Mouse (Mus musculus): ENCODE data around the gene Mcm5. TPM values are rescaled to one million over a fixed set of nuclear protein-coding genes. Genes with fewer than 3 reads are reported as not detected.

The Mcm5 gene
- total and polyA plus RNA-seq, 3 experiments: 397 to 459 TPM; not detected in 1

GRCm38 (mm10) chr8:75086002-75086401, 23.4 kb upstream of the Mcm5 start (continued):
- TF ChIP-seq KAT2A (conservative IDR thresholded peaks at IDR 0.05; ENCODE audit: low read depth, low read length) (no peak), TAL1 (IDR thresholded peaks at IDR 0.05; ENCODE audit: low read length) (peak; percentile 12; the same call in 1 of the 2 replicates), GABPA (IDR thresholded peaks at IDR 0.05; ENCODE audit: low read depth, low read length) (no peak), TBP (IDR thresholded peaks at IDR 0.05; ENCODE audit: low read depth, low read length) (0 out of 2 replicates have a peak, but pooled peaks have one; percentile 31), CTCF (IDR thresholded peaks at IDR 0.05 in 2 of 3, conservative IDR thresholded peaks at IDR 0.05 in 1 of 3; ENCODE audit: control insufficient read depth in 1 of 3, insufficient read depth in 1 of 3, low read depth in 2 of 3, low read length in 3 of 3, poor library complexity in 1 of 3, severe bottlenecking in 1 of 3) (no peak), CHD1 (IDR thresholded peaks at IDR 0.05; ENCODE audit: low read depth, low read length) (no peak), RCOR1 (IDR thresholded peaks at IDR 0.05; ENCODE audit: low read depth, low read length) (0 out of 2 replicates have a peak, but pooled peaks have one; percentile 23), TCF12 (IDR thresholded peaks at IDR 0.05; ENCODE audit: low read depth, low read length) (0 out of 2 replicates have a peak, but pooled peaks have one; percentile 32), EP300 (IDR thresholded peaks at IDR 0.05; ENCODE audit: low read depth in 1 of 2, low read length in 2 of 2) (peak; percentile 62 to 69), CHD2 (IDR thresholded peaks at IDR 0.05; ENCODE audit: low read length) (no peak), RAD21 (IDR thresholded peaks at IDR 0.05; ENCODE audit: low read depth, low read length) (no peak), E2F4 (IDR thresholded peaks at IDR 0.05; ENCODE audit: borderline replicate concordance, low read depth, low read length) (no peak), ZC3H11A (IDR thresholded peaks at IDR 0.05; ENCODE audit: low read depth, low read length) (no peak), MAFK (IDR thresholded peaks at IDR 0.05; ENCODE audit: borderline replicate concordance, low read depth, low read length) (no peak)

GRCm38 (mm10) chr8:75087127-75087526, 22.2 kb upstream of the Mcm5 start:
- no peak for TF ChIP-seq CHD1 (IDR thresholded peaks at IDR 0.05; ENCODE audit: low read depth, low read length)
- no peak for TF ChIP-seq ETS1 (IDR thresholded peaks at IDR 0.05; ENCODE audit: low read depth, low read length)
- TF ChIP-seq RAD21 (IDR thresholded peaks at IDR 0.05; ENCODE audit: low read depth, low read length): no peak
- no peak for TF ChIP-seq GATA1 (IDR thresholded peaks at IDR 0.05; ENCODE audit: low read depth, low read length)
- no peak for TF ChIP-seq CTCF (IDR thresholded peaks at IDR 0.05 in 2 of 3, conservative IDR thresholded peaks at IDR 0.05 in 1 of 3; ENCODE audit: control insufficient read depth in 1 of 3, insufficient read depth in 1 of 3, low read depth in 2 of 3, low read length in 3 of 3, poor library complexity in 1 of 3, severe bottlenecking in 1 of 3)
- TF ChIP-seq ELF1 (IDR thresholded peaks at IDR 0.05; ENCODE audit: low read depth, low read length): no peak
- no peak for TF ChIP-seq MXI1 (IDR thresholded peaks at IDR 0.05; ENCODE audit: low read depth, low read length)
- no peak for TF ChIP-seq POLR2A (IDR thresholded peaks at IDR 0.05; ENCODE audit: control insufficient read depth in 1 of 2, insufficient read depth in 1 of 2, low read depth in 1 of 2, low read length in 2 of 2, poor library complexity in 1 of 2)
- no peak for TF ChIP-seq POLR2AphosphoS2 (IDR thresholded peaks at IDR 0.05; ENCODE audit: low read length)
- no peak for TF ChIP-seq TCF12 (IDR thresholded peaks at IDR 0.05; ENCODE audit: low read depth, low read length)
- TF ChIP-seq KAT2A (conservative IDR thresholded peaks at IDR 0.05; ENCODE audit: low read depth, low read length): no peak
- no peak for TF ChIP-seq ZNF384 (IDR thresholded peaks at IDR 0.05; ENCODE audit: low read depth, low read length)
- TF ChIP-seq MAX (IDR thresholded peaks at IDR 0.05; ENCODE audit: low read length): no peak
- TF ChIP-seq NELFE (IDR thresholded peaks at IDR 0.05; ENCODE audit: low read depth, low read length): no peak
- no peak for TF ChIP-seq UBTF (IDR thresholded peaks at IDR 0.05; ENCODE audit: borderline replicate concordance, insufficient read depth, low read depth, low read length)
- no peak for TF ChIP-seq EP300 (IDR thresholded peaks at IDR 0.05; ENCODE audit: low read depth in 1 of 2, low read length in 2 of 2)
- no peak for TF ChIP-seq CHD2 (IDR thresholded peaks at IDR 0.05; ENCODE audit: low read length)
- H3K4me3 ChIP-seq (ENCODE audit: control insufficient read depth in 1 of 2, insufficient read depth in 1 of 2, low read depth in 2 of 2, low read length in 2 of 2): no peak overlapping the region
- H3K9me3 ChIP-seq (replicated peaks; ENCODE audit: insufficient read depth, low read length): no peaks in the 10 kb centered on the region
- no peak for DNase-seq (ENCODE audit: low read depth, low spot score)
- no peaks in the 10 kb centered on the region for H3K79me2 ChIP-seq (ENCODE audit: control insufficient read depth, insufficient read depth, low read length, poor library complexity)
- H3K27ac ChIP-seq (ENCODE audit: control insufficient read depth, low read depth, low read length): no peak overlapping the region
- H3K9ac ChIP-seq (ENCODE audit: control insufficient read depth, low read depth, low read length, poor library complexity, severe bottlenecking): no peak overlapping the region
- no peaks in the 10 kb centered on the region for H3K27me3 ChIP-seq (ENCODE audit: control insufficient read depth in 1 of 2, insufficient read depth in 2 of 2, low read length in 2 of 2)
- peaks cover 0 to 51% of the 10 kb centered on the region in 2 experiments; a peak in 2 of 4 replicates for H3K36me3 ChIP-seq (ENCODE audit: control insufficient read depth in 1 of 2, insufficient read depth in 2 of 2, low read length in 2 of 2)
- H3K4me1 ChIP-seq (ENCODE audit: control insufficient read depth in 1 of 2, insufficient read depth in 2 of 2, low read length in 2 of 2): peaks cover 38 to 55% of the 10 kb centered on the region in 2 experiments

All from MEL (cell line).